Mouse (Mus musculus) layer of hippocampus, postnatal 10 days (tissue): Measurements from ENCODE around the gene Otub2. TPM values are rescaled to one million over a fixed set of nuclear protein-coding genes. Genes with fewer than 3 reads are reported as not detected.
"Not testable (repeated sequence)": the region's sequence is repeated elsewhere in the genome, so short reads cannot be mapped to it uniquely, and the experiment has no call there.

Source experiments
- DNase-seq, 2 experiments: peaks; one replicate each; pipeline ENCODE4 v3.0.0; 2021; ENCODE audit warnings: low spot score in 2 of 2
- total RNA-seq, 2 experiments: library from RNA; stranded (reverse); gene quantifications; 2 replicates each; pipeline ENCODE4 v1.2.3; 2021

The Otub2 gene
- total RNA-seq, 2 experiments from 2014 or later = 32.5 to 33.5 TPM

- no peak for DNase-seq
These were observed 46.4 kb downstream of the Otub2 start for GRCm38 (mm10) chr12:103434861-103435260.

- no peak for DNase-seq
These were observed 49.1 kb downstream of the Otub2 start for GRCm38 (mm10) chr12:103437601-103438000.

- DNase-seq = no peak
These were observed 55.0 kb downstream of the Otub2 start, which contains the start of gene Ifi27l2a for GRCm38 (mm10) chr12:103443524-103443923. Ifi27l2a (minus strand) TSS chr12:103443680.

GRCm38 (mm10) chr12:103444261-103444660 is 55.8 kb downstream of the Otub2 start:
- not testable (repeated sequence) for DNase-seq

GRCm38 (mm10) chr12:103445060-103445459 is 56.6 kb downstream of the Otub2 start:
- DNase-seq = no peak

GRCm38 (mm10) chr12:103453361-103453760 is 64.9 kb downstream of the Otub2 start:
- DNase-seq = no peak

Other genes starting within 250 kb of the Otub2 start
- gene Prima1, start 146.5 kb upstream of the Otub2 start, total RNA-seq = 1 to 10 TPM; 1.0 to 1.9 TPM
- gene Fam181a, start 77.7 kb upstream of the Otub2 start, total RNA-seq = 1 to 10 TPM; 3.4 to 4.1 TPM
- 1 to 10 TPM; 1.8 to 2.6 TPM for gene Asb2, start 32.7 kb upstream of the Otub2 start, total RNA-seq
- 1 to 10 TPM; 2.5 to 2.8 TPM for gene 9330161L09Rik, start 19.1 kb downstream of the Otub2 start, total RNA-seq
- gene Ddx24, start 37.1 kb downstream of the Otub2 start, total RNA-seq = 100 to 1,000 TPM; 163 to 172 TPM
- 10 to 100 TPM; 41.7 to 46.5 TPM for gene Ifi27, start 45.5 kb downstream of the Otub2 start, total RNA-seq
- 1 to 10 TPM; 3.9 to 4.0 TPM for gene Ifi27l2a, start 55.0 kb downstream of the Otub2 start, total RNA-seq
- not detected for gene Ifi27l2b, start 68.5 kb downstream of the Otub2 start, total RNA-seq
- 10 to 100 TPM; 25.3 to 27.0 TPM for gene Ppp4r4, start 143.6 kb downstream of the Otub2 start, total RNA-seq
- not detected for gene Serpina10, start 242.8 kb downstream of the Otub2 start, total RNA-seq